Mouse (Mus musculus) mesoderm, embryonic 11.5 days (tissue): ENCODE measurements around the gene C530025M09Rik.
A peak's percentile ranks its signal among the peaks of the same experiment; 100 is the strongest.

Experiments used
- DNase-seq: peaks from one replicate; pipeline ENCODE4 v3.0.0-alpha.2; 2012; ENCODE audit warnings: low read depth, low spot score

Gene C530025M09Rik

GRCm38 (mm10) chr2:149830536-149831458 lies at the start of gene C530025M09Rik:
Gene C530025M09Rik (minus strand): TSS chr2:149831213.
- DNase-seq, result peak; percentile 61

GRCm38 (mm10) chr2:149877954-149878353 lies 46.9 kb upstream of the C530025M09Rik start:
- no peak for DNase-seq

GRCm38 (mm10) chr2:149873346-149873745 lies 42.3 kb upstream of the C530025M09Rik start:
- no peak for DNase-seq

- DNase-seq, result no peak
Measured at GRCm38 (mm10) chr2:149872496-149872895, 41.5 kb upstream of the C530025M09Rik start.

GRCm38 (mm10) chr2:149870496-149870895 lies 39.5 kb upstream of the C530025M09Rik start:
- DNase-seq, result no peak

DNA sequence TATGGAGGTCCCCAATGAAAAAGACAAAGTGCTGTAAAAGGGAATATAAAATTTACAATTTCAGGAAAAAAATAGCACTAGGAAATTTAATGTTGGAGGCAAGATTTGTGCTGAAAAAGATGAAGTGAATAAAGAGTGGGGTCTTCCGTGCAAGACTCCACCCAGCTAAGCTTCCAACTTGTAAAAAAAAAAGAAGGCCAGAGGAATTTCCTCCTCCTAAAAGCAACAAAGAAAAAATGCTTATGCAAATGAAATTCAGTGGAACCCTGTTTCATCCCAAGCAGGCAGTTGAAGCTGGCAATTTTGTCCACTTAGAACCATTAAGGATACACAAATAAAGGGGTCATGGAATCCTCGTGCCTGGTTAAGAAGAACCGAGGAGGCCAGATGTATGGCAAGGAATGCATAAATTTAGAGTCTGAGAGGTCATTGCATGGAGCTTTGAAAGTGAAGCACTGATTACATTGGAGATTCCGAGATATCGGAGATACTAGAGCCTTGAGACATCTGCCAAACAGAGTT lies 35.0 kb upstream of the C530025M09Rik start:
- no peak for DNase-seq

- DNase-seq, result no peak
Measured at GRCm38 (mm10) chr2:149861002-149861401, 30.0 kb upstream of the C530025M09Rik start.

DNA sequence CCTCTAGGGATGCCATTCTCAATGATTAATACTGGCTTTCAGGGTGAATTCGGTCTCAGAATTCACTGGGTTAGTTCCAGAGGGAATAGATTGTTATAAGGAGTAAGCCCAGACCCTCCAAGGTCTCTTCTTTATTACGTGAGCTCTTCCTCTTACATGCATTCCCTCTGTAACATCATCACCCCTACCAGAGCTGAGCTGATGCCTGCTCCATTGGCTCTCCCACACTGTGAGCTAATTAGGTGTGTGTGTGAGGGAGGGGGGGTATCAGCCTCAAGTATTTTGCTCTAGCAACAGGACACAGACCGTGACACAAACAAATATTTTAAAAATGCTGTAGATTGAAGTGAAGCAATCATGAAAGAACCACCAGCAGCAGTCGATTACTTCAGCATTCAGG lies 17.8 kb upstream of the C530025M09Rik start:
- no peak for DNase-seq

DNA sequence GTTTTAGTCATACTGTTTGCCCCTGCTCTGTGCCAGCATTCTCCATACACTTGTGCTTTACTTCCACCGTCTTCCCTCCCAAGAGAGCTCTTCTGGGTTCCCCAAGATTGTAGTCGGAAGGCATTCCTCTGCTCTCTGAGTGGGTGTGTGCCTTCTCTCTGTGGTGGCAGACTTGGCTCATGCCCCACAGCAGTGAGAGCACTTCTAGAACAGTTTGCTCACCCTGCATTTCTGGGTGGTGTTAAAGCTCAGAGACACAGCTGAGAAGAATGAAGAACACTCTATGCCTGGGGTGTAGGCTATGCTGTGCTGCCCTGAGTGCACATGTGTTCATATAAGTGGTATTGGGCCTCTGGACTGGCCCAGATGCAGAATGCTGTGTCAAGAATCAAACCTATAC lies 13.6 kb upstream of the C530025M09Rik start:
- DNase-seq, result no peak

- DNase-seq, result no peak
Measured at GRCm38 (mm10) chr2:149839666-149840065, 8.7 kb upstream of the C530025M09Rik start.

DNA sequence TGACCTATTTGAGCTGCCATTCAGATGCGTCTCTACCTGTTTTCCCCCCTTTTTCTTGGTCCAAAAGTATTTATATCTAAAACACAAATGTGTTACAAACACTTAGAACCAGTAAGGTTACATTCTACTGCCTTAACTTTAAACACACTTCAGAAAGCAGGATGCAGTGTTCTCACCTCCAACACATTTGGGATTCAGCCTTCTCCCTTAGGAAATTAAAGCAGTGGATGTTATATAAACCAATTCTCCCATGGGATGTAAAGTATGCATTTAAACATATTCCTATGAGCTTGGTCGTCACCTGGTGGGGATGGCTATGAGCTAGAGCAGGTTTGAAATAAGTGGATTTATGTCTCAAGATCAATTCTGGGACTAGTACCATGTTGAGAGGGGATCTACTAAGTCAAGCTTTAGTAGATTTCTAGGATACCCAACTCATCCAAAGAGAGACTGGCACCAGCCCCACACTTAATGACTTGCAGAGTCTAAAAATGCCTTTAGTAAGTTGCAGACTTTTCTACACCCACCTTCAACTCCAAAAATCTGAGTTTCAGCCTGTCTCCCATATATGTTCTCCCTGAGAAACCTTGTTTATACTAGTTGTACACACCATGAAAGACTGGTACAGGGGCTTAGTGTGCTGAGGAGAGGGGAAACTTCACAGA lies 5.6 kb upstream of the C530025M09Rik start:
- no peak for DNase-seq

DNA sequence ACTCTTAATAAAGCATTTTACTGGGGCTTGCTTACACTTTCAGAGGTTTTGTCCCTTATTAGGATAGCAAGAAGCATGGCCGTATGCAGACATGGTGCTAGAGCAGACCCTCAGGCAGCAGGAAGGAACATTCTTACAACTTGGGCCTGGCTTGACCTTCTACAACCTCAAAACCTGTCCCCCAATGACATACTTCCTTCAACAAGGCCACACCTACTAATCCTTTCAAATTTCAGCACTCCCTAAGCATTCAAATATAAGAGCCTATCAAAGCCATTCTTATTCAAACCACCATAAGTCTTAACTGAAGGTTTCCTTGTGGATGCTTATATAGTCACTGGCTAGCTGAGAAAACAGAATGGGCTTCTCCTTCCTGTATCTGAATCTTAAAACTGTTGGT lies 4.1 kb upstream of the C530025M09Rik start:
- no peak for DNase-seq

DNA sequence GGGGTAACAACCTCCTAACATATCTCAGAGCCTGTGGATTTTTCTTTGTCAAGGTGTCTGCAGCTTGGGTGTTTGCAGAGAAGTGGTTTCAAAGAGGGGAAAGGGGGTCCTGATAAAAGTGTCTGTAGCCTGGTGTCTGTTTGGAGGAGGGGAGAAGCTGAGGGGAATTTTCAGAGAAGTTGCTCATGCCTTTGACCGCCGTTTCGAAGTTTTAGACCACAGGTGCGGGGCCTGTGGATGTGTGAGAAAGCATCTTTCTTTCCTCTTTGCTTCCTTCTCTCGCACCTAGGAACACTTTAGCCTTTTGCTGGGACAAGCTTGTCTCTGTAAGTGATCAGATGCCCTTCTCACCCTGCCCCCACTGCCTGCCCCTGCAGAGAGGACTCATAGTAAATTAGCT lies 1.3 kb upstream of the C530025M09Rik start:
- no peak for DNase-seq

- DNase-seq, result no peak
Measured at GRCm38 (mm10) chr2:149831459-149832245, 639 bp upstream of the C530025M09Rik start.

GRCm38 (mm10) chr2:149829955-149830535 lies 968 bp downstream of the C530025M09Rik start:
- DNase-seq, result no peak

- no peak for DNase-seq
Measured at GRCm38 (mm10) chr2:149828911-149829310, 2.1 kb downstream of the C530025M09Rik start, which contains the start of gene Syndig1. Gene Syndig1 (plus strand): TSS chr2:149829211.

DNA sequence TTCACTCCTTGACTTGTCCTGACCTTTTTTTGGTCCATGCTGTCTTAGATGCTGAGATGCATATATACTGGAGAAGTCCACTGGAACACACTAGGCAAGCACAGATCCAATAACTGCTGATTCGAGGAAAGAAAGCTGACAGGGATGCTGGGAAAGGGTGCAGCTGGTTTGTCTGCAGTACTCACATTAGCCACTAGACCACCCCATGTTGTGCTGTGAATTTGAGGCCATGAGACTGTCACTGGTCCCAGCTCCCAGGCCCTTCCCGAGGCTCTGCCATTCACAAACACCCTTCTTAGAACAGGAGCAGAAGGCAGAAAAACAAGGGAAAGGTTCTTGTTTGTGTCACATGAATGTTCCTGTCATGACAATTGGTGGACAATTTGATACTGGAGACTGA lies 10.8 kb downstream of the C530025M09Rik start:
- DNase-seq, result peak; percentile 8

GRCm38 (mm10) chr2:149819751-149820150 lies 11.3 kb downstream of the C530025M09Rik start:
- no peak for DNase-seq

GRCm38 (mm10) chr2:149818395-149818794 lies 12.6 kb downstream of the C530025M09Rik start:
- DNase-seq, result no peak

DNA sequence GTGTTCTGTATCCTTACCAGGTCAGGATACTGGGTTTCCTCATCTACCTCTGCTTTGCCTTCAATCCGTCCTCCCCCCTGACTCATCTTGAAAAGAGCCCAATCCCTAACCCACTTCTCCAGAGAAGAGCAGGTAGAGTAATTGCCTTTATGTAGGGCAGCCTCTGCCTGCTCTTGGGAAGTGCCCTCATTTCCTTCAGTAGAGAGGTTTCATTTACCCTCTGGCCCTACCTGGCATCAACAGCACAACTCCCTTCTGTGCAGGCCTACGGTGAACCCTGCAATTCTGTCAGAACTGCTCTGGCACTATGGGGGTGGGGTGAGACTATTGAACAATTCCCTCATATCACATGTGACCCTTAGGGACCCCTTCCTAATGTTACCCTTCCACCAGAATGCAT lies 18.1 kb downstream of the C530025M09Rik start:
- DNase-seq, result no peak

- no peak for DNase-seq
Measured at GRCm38 (mm10) chr2:149805256-149805655, 25.8 kb downstream of the C530025M09Rik start.
